Mouse (Mus musculus) liver, embryonic 11.5 days (tissue): ENCODE measurements around the gene Acacb. TPM values are rescaled to one million over a fixed set of nuclear protein-coding genes. Genes with fewer than 3 reads are reported as not detected.

ENCODE experiments used
- ATAC-seq: fragments of 200-750 bp; cut with Nextera tagmentation; replicated peaks from 2 replicates; pipeline ENCODE4 v1.8.0; 2017; ENCODE audit warnings: moderate number of reproducible peaks, mild to moderate bottlenecking, moderate TSS enrichment, moderate library complexity; ENCODE audit not compliant: low FRiP score
- DNase-seq: peaks from one replicate; pipeline ENCODE4 v3.0.0-alpha.2; 2017; ENCODE audit warnings: low spot score
- H3K27ac ChIP-seq: fragments of 300-500 bp; sonication (generic); 2 replicates; pipeline ENCODE4 v1.5.1; 2014; ENCODE audit warnings: mild to moderate bottlenecking, low read depth, low read length, control low read depth
- H3K27me3 ChIP-seq: fragments of 300-500 bp; sonication (generic); replicated peaks from 2 replicates; pipeline ENCODE4 v1.6.1; 2014; ENCODE audit warnings: low read length, mixed read lengths; ENCODE audit not compliant: control insufficient read depth, insufficient read depth
- H3K36me3 ChIP-seq: fragments of 300-500 bp; sonication (generic); 2 replicates; pipeline ENCODE4 v1.6.1; 2014; ENCODE audit warnings: mild to moderate bottlenecking, low read length, moderate library complexity, mixed read lengths; ENCODE audit not compliant: control insufficient read depth, insufficient read depth
- H3K4me1 ChIP-seq: fragments of 300-500 bp; sonication (generic); replicated peaks from 2 replicates; pipeline ENCODE4 v1.6.1; 2014; ENCODE audit warnings: low read length, mixed read lengths; ENCODE audit not compliant: control insufficient read depth, insufficient read depth
- H3K4me2 ChIP-seq: fragments of 300-500 bp; sonication (generic); 2 replicates; pipeline ENCODE4 v1.6.1; 2014; ENCODE audit warnings: mild to moderate bottlenecking, control low read depth, moderate library complexity
- H3K4me3 ChIP-seq: fragments of 300-500 bp; sonication (generic); 2 replicates; pipeline ENCODE4 v1.5.1; 2014; ENCODE audit warnings: low read depth, low read length, control low read depth
- H3K9ac ChIP-seq: fragments of 300-500 bp; sonication (generic); 2 replicates; pipeline ENCODE4 v1.6.1; 2014; ENCODE audit warnings: low read depth, low read length, control low read depth
- H3K9me3 ChIP-seq: fragments of 300-500 bp; sonication (generic); 2 replicates; pipeline ENCODE4 v1.6.1; 2016; ENCODE audit warnings: low read length, inconsistent platforms, mixed read lengths; ENCODE audit not compliant: control insufficient read depth
- WGBS: fragments of 180-500 bp; shearing (Covaris S2); extraction: QIAGEN DNeasy Blood & Tissue Kit; methylation state at CpG from one replicate; pipeline ENCODE4 v1.1.7; 2014; 5-methylcytosine and 5-hydroxymethylcytosine counted together
- polyA plus RNA-seq: library from polyadenylated mRNA; unstranded; fragments of >200 nt; fragmentation: Nextera tagmentation; extraction: Ambion mirVana; gene quantifications from 2 replicates; pipeline ENCODE4 v1.2.1, GENCODE M21; 2014

The Acacb gene
- polyA plus RNA-seq, 1 experiment from 2014 or later, result 0.86 TPM

DNA sequence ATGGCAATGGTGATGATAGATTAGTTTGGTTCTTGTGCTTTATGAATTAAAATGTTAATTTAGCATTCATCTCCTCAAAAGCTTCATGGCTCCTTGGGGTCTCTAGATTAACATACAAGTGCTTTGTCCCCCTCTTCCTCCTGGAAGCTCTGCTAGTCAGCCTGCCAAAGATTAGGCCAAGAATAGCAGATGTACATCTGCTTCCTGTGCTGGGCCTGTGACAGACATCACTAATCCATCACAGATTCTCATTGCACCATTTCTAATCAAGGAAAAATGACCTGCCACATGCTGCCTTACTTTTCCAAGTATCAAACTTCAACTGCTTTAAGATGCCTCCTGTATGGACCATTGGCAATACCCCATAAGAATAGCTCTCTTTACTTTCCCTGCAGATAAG is 115.2 kb downstream of the Acacb start:
- no peaks in the 10 kb centered on the region; the same call in 1 of the 2 replicates for H3K27me3 ChIP-seq
- H3K36me3 ChIP-seq, result no peaks in the 10 kb centered on the region
- H3K4me2 ChIP-seq, result no peak overlapping the region
- no peak overlapping the region for H3K9ac ChIP-seq
- no peak overlapping the region for H3K4me3 ChIP-seq
- no peak overlapping the region for H3K27ac ChIP-seq
- ATAC-seq, result no peak
- DNase-seq, result no peak
- no peaks in the 10 kb centered on the region for H3K9me3 ChIP-seq
- no peaks in the 10 kb centered on the region for H3K4me1 ChIP-seq

DNA sequence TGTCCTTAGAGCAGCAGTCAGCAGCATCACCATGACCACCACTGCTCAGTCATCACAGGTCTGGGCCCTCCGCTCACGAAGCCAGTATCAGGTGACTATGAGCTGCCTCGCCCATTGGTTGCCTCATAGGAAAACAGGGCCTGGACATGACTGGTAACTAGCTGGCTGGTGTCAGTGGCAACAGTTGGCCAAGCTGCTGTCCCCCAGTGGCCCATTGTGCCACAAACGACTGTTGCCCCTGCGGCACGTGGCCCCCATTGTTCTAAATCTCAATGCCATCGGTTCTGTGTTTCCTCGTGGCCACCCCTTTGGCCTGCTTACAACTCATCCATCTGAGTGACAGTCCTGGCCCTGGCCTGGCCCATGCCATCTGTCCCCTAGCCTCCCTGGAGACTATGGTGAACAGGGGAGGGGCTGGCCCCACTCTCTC is 117.7 kb downstream of the Acacb start:
- no peak overlapping the region for H3K9ac ChIP-seq
- 77% methylated on average over 8 of the region's 8 CpGs for WGBS
- no peak overlapping the region for H3K27ac ChIP-seq
- DNase-seq, result no peak
- no peaks in the 10 kb centered on the region for H3K9me3 ChIP-seq
- peaks cover 6% of the 10 kb centered on the region for H3K27me3 ChIP-seq
- no peak overlapping the region for H3K4me2 ChIP-seq
- no peak for ATAC-seq
- no peaks in the 10 kb centered on the region for H3K36me3 ChIP-seq
- no peaks in the 10 kb centered on the region for H3K4me1 ChIP-seq
- H3K4me3 ChIP-seq, result no peak overlapping the region

GRCm38 (mm10) chr5:114264791-114265190 is 118.5 kb downstream of the Acacb start:
- H3K27ac ChIP-seq, result no peak overlapping the region
- no peak overlapping the region for H3K4me2 ChIP-seq
- WGBS, result 77% methylated on average over 8 of the region's 8 CpGs
- peaks cover 6% of the 10 kb centered on the region for H3K27me3 ChIP-seq
- H3K9me3 ChIP-seq, result no peaks in the 10 kb centered on the region
- H3K4me3 ChIP-seq, result no peak overlapping the region
- DNase-seq, result no peak
- no peak overlapping the region for H3K9ac ChIP-seq
- H3K36me3 ChIP-seq, result no peaks in the 10 kb centered on the region
- no peak for ATAC-seq
- H3K4me1 ChIP-seq, result no peaks in the 10 kb centered on the region

DNA sequence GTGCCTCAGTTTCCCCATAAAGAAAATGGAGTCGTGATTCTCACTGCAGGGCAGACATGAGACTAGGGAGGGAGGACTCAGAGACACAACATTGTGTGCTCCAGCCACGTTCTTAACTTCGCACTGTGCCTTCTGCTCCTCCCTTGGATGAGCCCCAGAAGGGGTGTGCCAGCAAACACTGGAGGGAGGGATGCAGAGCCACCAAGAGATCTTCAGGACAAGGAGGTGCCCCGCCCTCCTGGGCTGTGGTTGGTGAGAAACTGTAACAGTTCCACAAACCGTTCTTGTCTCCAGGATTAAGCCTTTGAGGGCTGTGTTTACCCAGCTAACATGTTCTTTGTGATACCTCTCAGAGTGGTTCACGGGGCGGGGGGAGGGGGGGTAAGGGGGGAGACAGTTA is 122.3 kb downstream of the Acacb start:
- ATAC-seq (no peak), DNase-seq (no peak)
- Histone ChIP-seq H3K4me3 (no peak overlapping the region), H3K9ac (no peak overlapping the region), H3K4me2 (no peak overlapping the region), H3K4me1 (no peaks in the 10 kb centered on the region), H3K9me3 (no peaks in the 10 kb centered on the region), H3K27me3 (peaks cover 36% of the 10 kb centered on the region), H3K36me3 (no peaks in the 10 kb centered on the region), H3K27ac (no peak overlapping the region)
- 48% methylated on average over 7 of the region's 7 CpGs for WGBS

DNA sequence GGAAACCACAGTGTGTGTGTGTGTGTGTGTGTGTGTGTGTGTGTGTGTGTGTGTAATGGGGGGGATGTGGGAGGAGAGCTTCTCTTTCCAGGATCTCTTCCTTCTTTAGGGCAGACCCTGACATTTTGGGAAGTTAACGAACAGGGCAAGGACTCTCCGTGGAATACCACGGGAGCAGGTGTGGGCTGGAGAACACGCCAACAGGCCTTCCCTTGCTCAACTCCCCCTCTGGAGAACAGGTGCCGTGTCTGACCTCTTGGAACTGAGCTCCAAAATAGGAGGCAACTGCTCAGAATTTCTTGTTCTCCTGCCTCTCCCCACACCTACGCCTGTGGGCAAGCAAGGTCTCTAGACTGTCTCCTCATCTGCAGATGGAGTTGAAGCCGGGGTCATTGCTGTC is 123.2 kb downstream of the Acacb start:
- Histone ChIP-seq H3K4me3 (no peak overlapping the region), H3K27me3 (peaks cover 45% of the 10 kb centered on the region), H3K36me3 (no peaks in the 10 kb centered on the region), H3K9me3 (no peaks in the 10 kb centered on the region), H3K4me2 (no peak overlapping the region), H3K4me1 (peaks cover 4% of the 10 kb centered on the region; the same call in 1 of the 2 replicates), H3K9ac (no peak overlapping the region), H3K27ac (no peak overlapping the region)
- 57% methylated on average over 7 of the region's 7 CpGs for whole genome bisulfite sequencing
- no peak for ATAC-seq
- DNase-seq, result no peak

DNA sequence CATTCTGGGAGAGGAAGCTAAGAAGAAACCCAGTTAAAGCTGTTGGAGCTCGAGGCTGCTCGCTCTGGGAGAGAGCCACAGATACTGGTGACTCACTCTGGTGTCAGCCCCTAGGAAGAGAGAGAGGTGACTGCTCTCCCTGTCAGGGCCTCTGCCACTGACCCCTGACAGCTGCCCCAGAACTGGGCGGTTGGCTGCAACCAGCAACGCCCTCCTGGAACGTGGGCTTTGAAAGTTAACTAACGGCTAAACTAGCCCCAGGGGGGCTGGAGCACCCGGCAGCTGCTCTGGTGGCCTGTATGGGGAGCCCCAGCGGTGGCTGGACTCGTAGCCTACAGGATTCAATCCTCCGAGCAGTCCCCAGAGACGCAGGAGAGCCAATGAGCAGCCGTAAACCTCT is 123.6 kb downstream of the Acacb start:
- no peak overlapping the region for H3K27ac ChIP-seq
- DNase-seq (no peak), ATAC-seq (no peak)
- peaks cover 4% of the 10 kb centered on the region; the same call in 1 of the 2 replicates for H3K4me1 ChIP-seq
- H3K9ac ChIP-seq, result no peak overlapping the region
- WGBS, result 31% methylated on average over 12 of the region's 12 CpGs
- no peak overlapping the region for H3K4me2 ChIP-seq
- no peak overlapping the region for H3K4me3 ChIP-seq
- H3K27me3 ChIP-seq, result peaks cover 50% of the 10 kb centered on the region
- no peaks in the 10 kb centered on the region for H3K36me3 ChIP-seq
- no peaks in the 10 kb centered on the region for H3K9me3 ChIP-seq

DNA sequence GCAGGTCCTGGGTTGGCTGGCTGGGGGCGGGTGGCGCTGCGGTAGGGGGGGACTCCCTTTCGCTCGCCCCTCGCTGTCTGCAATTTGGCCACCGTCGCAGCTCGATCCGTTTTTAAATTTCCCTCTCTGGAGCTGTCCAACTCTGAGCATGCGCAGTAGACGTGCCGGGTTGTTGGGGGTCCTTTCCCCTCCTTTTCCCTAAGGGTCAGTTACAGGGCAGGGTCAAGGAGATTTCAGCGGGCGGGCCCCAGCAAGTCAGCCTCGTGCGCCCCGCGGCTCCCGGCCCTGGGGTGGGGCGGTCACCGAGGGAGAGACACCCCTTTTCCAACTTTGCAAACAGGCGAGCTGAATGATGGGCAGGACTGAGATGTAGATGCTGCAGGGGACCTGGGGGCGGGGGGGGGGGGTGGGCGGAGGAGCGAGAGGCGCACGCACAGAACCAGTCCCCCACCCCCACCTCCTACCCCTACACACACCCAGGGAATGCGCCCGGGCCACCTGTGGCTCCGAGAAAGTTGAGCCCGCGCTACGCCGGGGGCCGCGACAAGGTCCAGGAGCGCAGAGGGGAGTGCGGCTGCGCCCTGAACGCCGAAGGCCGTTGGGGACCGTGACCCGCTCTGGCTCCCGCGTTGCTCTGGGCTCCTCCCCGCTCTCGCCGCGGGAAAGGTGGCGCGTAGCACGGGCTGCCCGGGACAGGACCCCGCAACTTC is 127.5 kb downstream of the Acacb start, which contains the start of gene Foxn4:
Gene Foxn4, minus strand, starts transcription at position 115 of the 710 bp plus-strand sequence.
- H3K9ac ChIP-seq, result no peak within 1 kb of the TSS
- H3K9me3 ChIP-seq, result no peaks in the 10 kb centered on the region
- no peak within 1 kb of the TSS for H3K27ac ChIP-seq
- H3K4me1 ChIP-seq, result peaks cover 4% of the 10 kb centered on the region; the same call in 1 of the 2 replicates
- 3% methylated on average over 53 of the region's 56 CpGs for WGBS
- no peak for ATAC-seq
- peaks cover 75% of the 10 kb centered on the region for H3K27me3 ChIP-seq
- peak within 1 kb of the TSS; percentile 34 for H3K4me3 ChIP-seq
- peak within 1 kb of the TSS; percentile 56 for H3K4me2 ChIP-seq
- no peaks in the 10 kb centered on the region for H3K36me3 ChIP-seq
- DNase-seq, result peak; percentile 45

GRCm38 (mm10) chr5:114275339-114275738 is 129.0 kb downstream of the Acacb start:
- Histone ChIP-seq H3K36me3 (no peaks in the 10 kb centered on the region), H3K4me3 (no peak overlapping the region), H3K27me3 (peaks cover 75% of the 10 kb centered on the region), H3K27ac (no peak overlapping the region), H3K9ac (no peak overlapping the region), H3K4me1 (peaks cover 4% of the 10 kb centered on the region; the same call in 1 of the 2 replicates), H3K4me2 (no peak overlapping the region), H3K9me3 (no peaks in the 10 kb centered on the region)
- ATAC-seq, result no peak
- no peak for DNase-seq
- 36% methylated on average over 8 of the region's 8 CpGs for WGBS

DNA sequence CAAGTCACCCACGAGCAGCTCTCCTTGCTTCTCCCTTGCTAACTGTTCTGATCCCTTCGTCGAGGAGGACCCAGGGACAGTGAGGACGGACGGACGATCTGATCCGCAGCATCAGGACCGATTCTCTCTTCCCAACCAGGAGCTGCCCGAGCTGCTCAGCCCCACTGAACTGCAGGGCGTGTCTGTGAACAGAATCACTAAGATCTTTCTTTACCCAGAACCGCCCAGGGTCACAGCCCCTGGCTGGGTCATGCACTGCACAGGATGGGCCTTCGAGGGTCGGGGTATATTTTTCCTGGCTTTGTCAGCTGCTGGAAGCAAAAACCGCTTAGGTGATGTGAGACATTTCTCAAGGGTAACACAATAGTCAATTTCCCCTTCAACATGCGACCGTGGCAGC is 129.7 kb downstream of the Acacb start:
- no peaks in the 10 kb centered on the region for H3K9me3 ChIP-seq
- H3K27me3 ChIP-seq, result peaks cover 69% of the 10 kb centered on the region
- 44% methylated on average over 16 of the region's 16 CpGs for WGBS
- H3K4me2 ChIP-seq, result no peak overlapping the region
- no peak overlapping the region for H3K27ac ChIP-seq
- H3K9ac ChIP-seq, result no peak overlapping the region
- no peak overlapping the region for H3K4me3 ChIP-seq
- DNase-seq, result no peak
- no peaks in the 10 kb centered on the region for H3K36me3 ChIP-seq
- no peak for ATAC-seq
- peaks cover 4% of the 10 kb centered on the region; the same call in 1 of the 2 replicates for H3K4me1 ChIP-seq
